Mouse (Mus musculus): ENCODE measurements at regions not wholly inside any gene's neighbourhood (a gene's known extent, or its start where the extent isn't known, plus 50 kb on each side); places are given as distances from the start of the nearest gene placed in this dataset.

- H3K36me3 ChIP-seq (replicated peaks; ENCODE audit: control insufficient read depth, insufficient read depth, low read depth), result no peaks in the 10 kb centered on the region
- TF ChIP-seq CTCF (IDR thresholded peaks at IDR 0.05; ENCODE audit: low read depth) (no peak), EP300 (IDR thresholded peaks at IDR 0.05; ENCODE audit: low read depth) (no peak)
- H3K27ac ChIP-seq, result no peak overlapping the region
- H3K9ac ChIP-seq (replicated peaks), result no peak overlapping the region
- no peaks in the 10 kb centered on the region for H3K27me3 ChIP-seq (ENCODE audit: control insufficient read depth, insufficient read depth, low read length)
- no peaks in the 10 kb centered on the region for H3K4me1 ChIP-seq (replicated peaks; ENCODE audit: control insufficient read depth in 2 of 2, insufficient read depth in 2 of 2, low read length in 1 of 2)
- WGBS (ENCODE audit: insufficient replicate concordance), result 37% methylated on average over 3 of the region's 3 CpGs
- H3K4me3 ChIP-seq (ENCODE audit: insufficient read depth in 1 of 2, low read depth in 2 of 2, low read length in 2 of 2), result no peak overlapping the region
- no peaks in the 10 kb centered on the region for H3K9me3 ChIP-seq (ENCODE audit: control insufficient read depth, low read length)
- no peak overlapping the region for H3K4me2 ChIP-seq (ENCODE audit: low read depth)
- ATAC-seq (ENCODE audit: insufficient read depth) (no peak), DNase-seq (ENCODE audit: low read depth in 3 of 3, low spot score in 3 of 3) (no peak)
Measured at GRCm38 (mm10) chr1:57204331-57204730, 173.1 kb upstream of the 1700066M21Rik start.

DNA sequence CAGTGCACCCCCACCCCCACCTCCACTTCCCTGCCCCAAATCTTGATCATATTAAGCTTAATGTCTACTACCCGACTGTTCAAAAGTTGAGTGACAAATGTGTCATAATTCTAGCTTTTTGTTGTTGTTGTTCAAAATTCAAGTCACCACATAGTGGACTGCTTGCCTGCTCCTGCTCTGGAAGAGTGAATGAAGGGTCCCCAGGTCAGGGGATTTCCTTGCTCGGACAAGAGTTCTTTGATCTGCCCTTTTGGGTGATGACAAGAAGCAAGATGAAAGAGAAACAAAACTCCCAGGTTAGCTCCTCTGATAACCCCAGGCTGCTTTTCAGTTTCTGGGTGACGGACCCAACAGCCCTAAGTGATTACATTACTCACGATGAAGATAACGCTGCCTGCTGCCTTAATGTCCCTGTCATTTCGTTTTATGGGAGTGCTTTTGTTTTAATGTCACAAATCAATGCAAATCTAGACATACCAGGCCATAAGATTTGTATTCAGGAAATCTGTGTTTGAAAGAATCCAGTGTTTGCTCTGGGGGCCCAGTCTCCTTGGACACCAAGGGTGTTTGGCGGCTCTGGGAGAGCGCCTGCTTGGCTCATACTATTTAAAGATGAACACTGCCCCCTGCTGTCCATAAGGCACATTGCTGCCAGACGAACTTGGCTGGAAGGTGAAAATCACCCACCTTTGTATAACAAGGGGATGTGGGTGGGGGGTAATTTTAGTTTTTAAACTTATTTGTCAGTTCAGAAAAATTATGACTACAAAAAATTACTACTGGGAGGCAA, 172.0 kb upstream of the 1700066M21Rik start:
- H3K27ac ChIP-seq, result no peak overlapping the region
- no peaks in the 10 kb centered on the region for H3K9me3 ChIP-seq (ENCODE audit: control insufficient read depth, low read length)
- ATAC-seq (ENCODE audit: insufficient read depth) (no peak), DNase-seq (ENCODE audit: low read depth in 3 of 3, low spot score in 3 of 3) (peak in 1 of 3 experiments; percentile 19)
- no peaks in the 10 kb centered on the region for H3K36me3 ChIP-seq (replicated peaks; ENCODE audit: control insufficient read depth, insufficient read depth, low read depth)
- no peak overlapping the region for H3K9ac ChIP-seq (replicated peaks)
- no peak overlapping the region for H3K4me2 ChIP-seq (ENCODE audit: low read depth)
- H3K4me1 ChIP-seq (replicated peaks; ENCODE audit: control insufficient read depth in 2 of 2, insufficient read depth in 2 of 2, low read length in 1 of 2), result no peaks in the 10 kb centered on the region
- H3K4me3 ChIP-seq (ENCODE audit: insufficient read depth in 1 of 2, low read depth in 2 of 2, low read length in 2 of 2), result no peak overlapping the region
- WGBS (ENCODE audit: insufficient replicate concordance), result 12% methylated on average over 9 of the region's 9 CpGs
- H3K27me3 ChIP-seq (ENCODE audit: control insufficient read depth, insufficient read depth, low read length), result no peaks in the 10 kb centered on the region
- TF ChIP-seq EP300 (IDR thresholded peaks at IDR 0.05; ENCODE audit: low read depth) (no peak), CTCF (IDR thresholded peaks at IDR 0.05; ENCODE audit: low read depth) (peak; percentile 73)

GRCm38 (mm10) chr1:57206496-57206895, 170.9 kb upstream of the 1700066M21Rik start:
- H3K9me3 ChIP-seq (ENCODE audit: control insufficient read depth, low read length), result no peaks in the 10 kb centered on the region
- no peak overlapping the region for H3K27ac ChIP-seq
- no peak for ATAC-seq (ENCODE audit: insufficient read depth)
- no peaks in the 10 kb centered on the region for H3K4me1 ChIP-seq (replicated peaks; ENCODE audit: control insufficient read depth in 2 of 2, insufficient read depth in 2 of 2, low read length in 1 of 2)
- no peak for DNase-seq (ENCODE audit: low read depth in 3 of 3, low spot score in 3 of 3)
- H3K27me3 ChIP-seq (ENCODE audit: control insufficient read depth, insufficient read depth, low read length), result no peaks in the 10 kb centered on the region
- no peak for TF ChIP-seq EP300 (IDR thresholded peaks at IDR 0.05; ENCODE audit: low read depth)
- TF ChIP-seq CTCF (IDR thresholded peaks at IDR 0.05; ENCODE audit: low read depth), result no peak
- H3K9ac ChIP-seq (replicated peaks), result no peak overlapping the region
- H3K36me3 ChIP-seq (replicated peaks; ENCODE audit: control insufficient read depth, insufficient read depth, low read depth), result no peaks in the 10 kb centered on the region
- no peak overlapping the region for H3K4me2 ChIP-seq (ENCODE audit: low read depth)
- no peak overlapping the region for H3K4me3 ChIP-seq (ENCODE audit: insufficient read depth in 1 of 2, low read depth in 2 of 2, low read length in 2 of 2)
- WGBS (ENCODE audit: insufficient replicate concordance), result 42% methylated on average over 3 of the region's 3 CpGs

DNA sequence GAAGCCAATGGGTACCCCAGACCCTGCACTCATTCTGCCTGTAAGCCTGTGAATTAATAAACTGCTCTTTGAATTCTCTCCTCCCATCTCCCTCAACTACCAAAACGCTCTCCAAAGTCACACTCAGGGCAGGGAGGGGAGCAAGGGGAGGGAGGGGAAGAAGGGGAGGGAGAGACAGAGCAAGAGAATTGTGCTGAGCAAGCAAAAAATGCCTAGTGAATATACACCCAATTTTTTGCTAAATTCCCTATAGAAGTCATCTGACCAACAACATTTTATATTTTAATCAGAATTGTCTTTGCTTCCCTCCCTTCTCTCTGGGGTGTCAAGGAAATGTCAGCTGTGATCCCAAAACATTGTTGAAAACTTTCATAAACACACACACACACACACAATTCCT, 170.5 kb upstream of the 1700066M21Rik start:
- Histone ChIP-seq H3K9ac (replicated peaks) (no peak overlapping the region), H3K9me3 (ENCODE audit: control insufficient read depth, low read length) (no peaks in the 10 kb centered on the region), H3K27me3 (ENCODE audit: control insufficient read depth, insufficient read depth, low read length) (no peaks in the 10 kb centered on the region), H3K4me1 (replicated peaks; ENCODE audit: control insufficient read depth in 2 of 2, insufficient read depth in 2 of 2, low read length in 1 of 2) (no peaks in the 10 kb centered on the region), H3K36me3 (replicated peaks; ENCODE audit: control insufficient read depth, insufficient read depth, low read depth) (no peaks in the 10 kb centered on the region), H3K4me2 (ENCODE audit: low read depth) (no peak overlapping the region), H3K4me3 (ENCODE audit: insufficient read depth in 1 of 2, low read depth in 2 of 2, low read length in 2 of 2) (no peak overlapping the region), H3K27ac (no peak overlapping the region)
- ATAC-seq (ENCODE audit: insufficient read depth), result no peak
- WGBS (ENCODE audit: insufficient replicate concordance), result 19% methylated on average over 1 of the region's 1 CpGs
- no peak for TF ChIP-seq EP300 (IDR thresholded peaks at IDR 0.05; ENCODE audit: low read depth)
- no peak for TF ChIP-seq CTCF (IDR thresholded peaks at IDR 0.05; ENCODE audit: low read depth)
- DNase-seq (ENCODE audit: low read depth in 3 of 3, low spot score in 3 of 3), result no peak

- Histone ChIP-seq H3K27me3 (ENCODE audit: control insufficient read depth, insufficient read depth, low read length) (no peaks in the 10 kb centered on the region), H3K4me3 (ENCODE audit: insufficient read depth in 1 of 2, low read depth in 2 of 2, low read length in 2 of 2) (no peak overlapping the region), H3K4me1 (replicated peaks; ENCODE audit: control insufficient read depth in 2 of 2, insufficient read depth in 2 of 2, low read length in 1 of 2) (no peaks in the 10 kb centered on the region), H3K9me3 (ENCODE audit: control insufficient read depth, low read length) (no peaks in the 10 kb centered on the region), H3K9ac (replicated peaks) (no peak overlapping the region), H3K36me3 (replicated peaks; ENCODE audit: control insufficient read depth, insufficient read depth, low read depth) (no peaks in the 10 kb centered on the region), H3K27ac (no peak overlapping the region), H3K4me2 (ENCODE audit: low read depth) (no peak overlapping the region)
- WGBS (ENCODE audit: insufficient replicate concordance), result 62% methylated on average over 9 of the region's 9 CpGs
- TF ChIP-seq CTCF (IDR thresholded peaks at IDR 0.05; ENCODE audit: low read depth) (no peak), EP300 (IDR thresholded peaks at IDR 0.05; ENCODE audit: low read depth) (no peak)
- DNase-seq (ENCODE audit: low read depth in 3 of 3, low spot score in 3 of 3) (no peak), ATAC-seq (ENCODE audit: insufficient read depth) (no peak)
Measured at GRCm38 (mm10) chr1:57208415-57208814, 169.0 kb upstream of the 1700066M21Rik start.
